Mouse (Mus musculus) midbrain, embryonic 16.5 days (tissue): ENCODE results near the gene Tinagl1. TPM values are rescaled to one million over a fixed set of nuclear protein-coding genes. Genes with fewer than 3 reads are reported as not detected.

Experiments
- ATAC-seq: fragments of 200-750 bp; cut with Nextera tagmentation; 2 replicates; pipeline ENCODE4 v1.8.0; 2017; ENCODE audit warnings: moderate TSS enrichment
- H3K27ac ChIP-seq: fragments of 300-500 bp; sonication (generic); 2 replicates; pipeline ENCODE4 v1.5.1; 2014; ENCODE audit warnings: mild to moderate bottlenecking, low read length, mixed read lengths
- H3K27me3 ChIP-seq: fragments of 300-500 bp; sonication (generic); 2 replicates; pipeline ENCODE4 v1.6.1; 2014; ENCODE audit warnings: low read depth, low read length, mixed read lengths; ENCODE audit not compliant: control insufficient read depth, insufficient read depth
- H3K36me3 ChIP-seq: fragments of 300-500 bp; sonication (generic); 2 replicates; pipeline ENCODE4 v1.6.1; 2014; ENCODE audit warnings: mild to moderate bottlenecking, low read length, moderate library complexity, mixed read lengths; ENCODE audit not compliant: control insufficient read depth, insufficient read depth
- H3K4me1 ChIP-seq: fragments of 300-500 bp; sonication (generic); 2 replicates; pipeline ENCODE4 v1.6.1; 2014; ENCODE audit warnings: mild to moderate bottlenecking, low read length, mixed read lengths; ENCODE audit not compliant: control insufficient read depth, insufficient read depth
- H3K4me2 ChIP-seq: fragments of 300-500 bp; sonication (generic); 2 replicates; pipeline ENCODE4 v1.6.1; 2014; ENCODE audit warnings: mild to moderate bottlenecking, low read length, mixed read lengths
- H3K4me3 ChIP-seq: fragments of 300-500 bp; sonication (generic); 2 replicates; pipeline ENCODE4 v1.5.1; 2014; ENCODE audit warnings: low read depth, mild to moderate bottlenecking, low read length, moderate library complexity, mixed read lengths
- H3K9ac ChIP-seq: fragments of 300-500 bp; sonication (generic); 2 replicates; pipeline ENCODE4 v1.6.1; 2014; ENCODE audit warnings: low read depth, low read length, mixed read lengths
- H3K9me3 ChIP-seq: fragments of 300-500 bp; sonication (generic); replicated peaks from 2 replicates; pipeline ENCODE4 v1.6.1; 2014; ENCODE audit warnings: mild to moderate bottlenecking, low read length, mixed read lengths; ENCODE audit not compliant: control insufficient read depth, poor library complexity, severe bottlenecking
- WGBS: fragments of 180-500 bp; shearing (Covaris S2); extraction: QIAGEN DNeasy Blood & Tissue Kit; methylation state at CpG from one replicate; pipeline ENCODE4 v1.1.7; 2014; 5-methylcytosine and 5-hydroxymethylcytosine counted together
- polyA plus RNA-seq: library from polyadenylated mRNA; unstranded; fragments of >200 nt; fragmentation: Nextera tagmentation; extraction: Ambion mirVana; gene quantifications from 2 replicates; pipeline ENCODE4 v1.2.1, GENCODE M21; 2015

Tinagl1 gene
- polyA plus RNA-seq = 4.3 and 4.6 TPM in 2 replicates

GRCm38 (mm10) chr4:130175072-130175711, at the start of gene Tinagl1:
Tinagl1 (minus strand) TSS chr4:130175122.
- ATAC-seq = no peak
- H3K36me3 ChIP-seq = no peaks in the 10 kb centered on the region
- WGBS = 1% methylated on average over 14 of the region's 14 CpGs
- H3K27ac ChIP-seq = no peak within 1 kb of the TSS
- no peak within 1 kb of the TSS for H3K4me3 ChIP-seq
- peaks cover 10% of the 10 kb centered on the region for H3K4me1 ChIP-seq
- no peak within 1 kb of the TSS for H3K9ac ChIP-seq
- H3K4me2 ChIP-seq = peak within 1 kb of the TSS; percentile 32
- peaks cover 22% of the 10 kb centered on the region for H3K27me3 ChIP-seq
- H3K9me3 ChIP-seq = no peaks in the 10 kb centered on the region

DNA sequence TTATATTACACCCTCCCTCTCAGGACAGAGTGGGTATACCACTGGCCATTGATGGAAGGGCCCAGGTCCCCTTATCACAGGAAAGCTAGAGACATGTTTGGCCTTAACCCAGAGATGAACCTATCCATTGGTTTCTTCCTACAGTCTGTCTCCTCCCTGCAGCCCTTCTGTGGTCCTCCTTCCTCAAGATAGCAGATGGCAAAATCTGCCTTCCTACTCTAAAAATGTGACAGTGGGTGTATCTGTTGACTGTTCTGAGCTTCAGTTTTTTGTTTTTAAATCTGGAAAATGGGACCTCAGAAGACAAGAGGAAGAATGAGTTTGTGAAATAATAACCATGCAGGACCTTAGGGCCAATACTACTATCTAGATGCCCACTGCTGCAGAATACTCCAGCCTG, 49.1 kb upstream of the Tinagl1 start:
- H3K4me2 ChIP-seq = no peak overlapping the region
- ATAC-seq = no peak
- no peak overlapping the region for H3K4me3 ChIP-seq
- H3K9me3 ChIP-seq = no peaks in the 10 kb centered on the region
- no peaks in the 10 kb centered on the region for H3K27me3 ChIP-seq
- H3K36me3 ChIP-seq = no peaks in the 10 kb centered on the region
- H3K9ac ChIP-seq = no peak overlapping the region
- no peak overlapping the region for H3K27ac ChIP-seq
- no peaks in the 10 kb centered on the region for H3K4me1 ChIP-seq

GRCm38 (mm10) chr4:130222179-130222578, 47.3 kb upstream of the Tinagl1 start, which contains the start of gene Gm853:
Gm853 (minus strand) TSS chr4:130222401.
- Histone ChIP-seq H3K9me3 (no peaks in the 10 kb centered on the region), H3K4me2 (no peak within 1 kb of the TSS), H3K4me1 (no peaks in the 10 kb centered on the region), H3K9ac (no peak within 1 kb of the TSS), H3K36me3 (no peaks in the 10 kb centered on the region), H3K27me3 (no peaks in the 10 kb centered on the region), H3K4me3 (no peak within 1 kb of the TSS), H3K27ac (no peak within 1 kb of the TSS)
- ATAC-seq = no peak
- WGBS = 42% methylated on average over 4 of the region's 4 CpGs

GRCm38 (mm10) chr4:130220176-130220575, 45.3 kb upstream of the Tinagl1 start:
- Histone ChIP-seq H3K27me3 (no peaks in the 10 kb centered on the region), H3K4me1 (no peaks in the 10 kb centered on the region), H3K9me3 (no peaks in the 10 kb centered on the region), H3K36me3 (no peaks in the 10 kb centered on the region), H3K4me3 (no peak overlapping the region), H3K27ac (no peak overlapping the region), H3K4me2 (no peak overlapping the region), H3K9ac (no peak overlapping the region)
- no peak for ATAC-seq
- 84% methylated on average over 9 of the region's 9 CpGs for WGBS

DNA sequence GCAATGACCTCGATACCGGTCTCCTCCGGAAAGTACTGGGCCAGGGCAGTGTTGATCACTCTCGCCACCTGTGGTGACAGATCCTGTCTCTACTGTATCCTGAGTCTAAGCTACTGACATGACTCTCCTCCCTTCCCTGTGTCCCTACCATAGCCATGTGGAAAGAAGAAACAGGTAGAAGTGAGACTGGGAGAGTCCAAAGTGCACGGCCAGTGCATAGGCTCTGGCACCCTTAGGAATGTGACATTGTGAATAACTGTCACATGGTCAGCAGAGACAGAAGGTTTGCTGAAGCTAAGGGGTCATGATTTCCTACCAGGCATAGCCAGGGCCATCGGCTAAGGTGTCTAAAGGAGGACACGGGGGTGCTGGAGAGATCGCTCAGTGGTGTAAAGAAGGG, 40.5 kb upstream of the Tinagl1 start:
- Histone ChIP-seq H3K9ac (no peak overlapping the region), H3K36me3 (no peaks in the 10 kb centered on the region), H3K4me3 (no peak overlapping the region), H3K9me3 (no peaks in the 10 kb centered on the region), H3K27ac (no peak overlapping the region), H3K4me1 (no peaks in the 10 kb centered on the region), H3K27me3 (no peaks in the 10 kb centered on the region), H3K4me2 (no peak overlapping the region)
- no peak for ATAC-seq
- 95% methylated on average over 8 of the region's 8 CpGs for WGBS

DNA sequence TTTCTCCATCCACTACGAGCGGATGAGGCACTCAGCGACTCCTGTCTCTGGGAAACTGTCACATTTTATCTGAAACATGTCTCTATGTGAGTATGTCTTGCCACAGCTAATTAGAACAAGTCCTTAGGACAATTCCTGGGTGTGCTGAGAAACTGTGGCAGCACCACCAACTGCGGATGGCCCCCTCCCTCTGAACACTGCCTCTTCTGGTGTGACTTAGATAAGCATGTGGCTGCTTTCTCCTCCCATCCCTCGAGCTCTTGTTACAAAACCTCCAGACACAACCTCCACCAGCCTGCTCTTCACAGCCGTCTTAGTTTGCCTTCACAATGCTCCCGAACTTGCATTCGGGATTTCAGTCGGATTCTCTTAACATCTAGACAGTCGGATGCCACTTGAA, 38.9 kb upstream of the Tinagl1 start:
- 81% methylated on average over 10 of the region's 10 CpGs for WGBS
- Histone ChIP-seq H3K9me3 (no peaks in the 10 kb centered on the region), H3K27ac (no peak overlapping the region), H3K27me3 (no peaks in the 10 kb centered on the region), H3K4me3 (no peak overlapping the region), H3K9ac (no peak overlapping the region), H3K4me1 (no peaks in the 10 kb centered on the region), H3K36me3 (no peaks in the 10 kb centered on the region), H3K4me2 (no peak overlapping the region)
- ATAC-seq = no peak

DNA sequence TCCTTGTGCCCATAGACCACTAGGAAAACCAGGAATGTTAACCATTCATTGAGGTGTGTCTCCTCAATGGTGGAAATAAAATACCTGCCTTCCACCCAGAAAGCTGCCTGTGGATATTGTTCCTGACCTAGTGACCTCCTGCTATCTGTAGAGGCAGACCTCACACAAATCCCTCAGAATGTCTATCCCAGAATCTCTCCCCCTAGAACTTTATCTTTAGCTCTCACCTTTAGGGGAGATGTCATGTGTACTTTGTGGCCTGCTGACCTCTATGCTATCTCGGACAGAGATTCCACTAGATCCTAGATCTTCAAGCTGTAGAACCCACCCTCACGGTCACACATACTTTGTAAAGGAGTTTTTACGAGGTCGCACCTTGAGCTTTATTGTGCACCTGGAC, 38.3 kb upstream of the Tinagl1 start:
- no peak overlapping the region for H3K27ac ChIP-seq
- no peaks in the 10 kb centered on the region for H3K27me3 ChIP-seq
- H3K9ac ChIP-seq = no peak overlapping the region
- no peak for ATAC-seq
- WGBS = 92% methylated on average over 4 of the region's 4 CpGs
- no peak overlapping the region for H3K4me2 ChIP-seq
- no peak overlapping the region for H3K4me3 ChIP-seq
- H3K36me3 ChIP-seq = no peaks in the 10 kb centered on the region
- no peaks in the 10 kb centered on the region for H3K4me1 ChIP-seq
- H3K9me3 ChIP-seq = no peaks in the 10 kb centered on the region

DNA sequence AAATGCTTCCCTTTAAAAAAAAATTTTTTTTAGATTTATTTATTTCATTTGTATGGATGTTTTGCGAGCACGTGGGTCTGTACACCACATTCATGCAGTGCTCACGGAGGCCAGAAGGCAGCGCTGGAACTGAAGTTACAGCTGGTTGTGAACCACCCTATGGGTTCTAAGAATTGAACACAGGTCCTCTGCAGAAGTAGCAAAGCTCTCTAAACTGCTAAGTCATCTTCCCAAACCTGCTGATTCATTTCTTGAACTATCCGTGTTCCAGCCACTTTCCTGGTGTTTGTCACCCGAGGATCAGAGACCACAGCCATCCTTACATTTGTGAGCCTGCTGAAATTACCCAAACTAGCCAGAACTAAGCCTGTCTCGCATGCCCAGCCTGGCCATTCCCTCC, 37.5 kb upstream of the Tinagl1 start:
- no peak for ATAC-seq
- 72% methylated on average over 7 of the region's 7 CpGs for whole genome bisulfite sequencing

DNA sequence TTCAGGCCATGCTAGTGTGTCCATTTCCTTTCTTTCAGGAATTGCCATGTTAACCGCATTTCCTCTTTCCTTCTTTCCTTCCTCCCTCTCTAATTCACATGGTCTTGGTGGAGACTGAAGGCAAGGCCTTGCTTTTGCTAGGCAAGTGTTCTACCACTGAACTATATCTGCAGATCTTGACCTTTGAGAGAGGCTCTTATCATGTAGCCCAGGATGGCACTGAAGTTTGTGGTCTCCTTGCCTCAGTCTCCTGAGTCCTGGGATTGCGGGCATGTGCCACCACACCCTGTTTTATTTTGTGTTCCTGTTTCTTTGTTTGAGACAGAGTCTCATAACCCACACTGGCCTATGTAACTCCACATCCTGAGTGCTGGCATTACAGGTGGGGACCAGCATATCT, 36.9 kb upstream of the Tinagl1 start:
- H3K27me3 ChIP-seq = no peaks in the 10 kb centered on the region
- no peak overlapping the region for H3K27ac ChIP-seq
- H3K4me2 ChIP-seq = no peak overlapping the region
- no peak overlapping the region for H3K4me3 ChIP-seq
- H3K4me1 ChIP-seq = no peaks in the 10 kb centered on the region
- 94% methylated on average over 2 of the region's 2 CpGs for WGBS
- H3K9me3 ChIP-seq = no peaks in the 10 kb centered on the region
- H3K36me3 ChIP-seq = no peaks in the 10 kb centered on the region
- ATAC-seq = no peak
- H3K9ac ChIP-seq = no peak overlapping the region

More for the DNA sequence above, 37.5 kb upstream of the Tinagl1 start:
- Histone ChIP-seq H3K27ac (no peak overlapping the region), H3K4me3 (no peak overlapping the region), H3K9me3 (no peaks in the 10 kb centered on the region), H3K4me1 (no peaks in the 10 kb centered on the region), H3K4me2 (no peak overlapping the region), H3K27me3 (no peaks in the 10 kb centered on the region), H3K9ac (no peak overlapping the region), H3K36me3 (no peaks in the 10 kb centered on the region)
